Mouse (Mus musculus) left cerebral cortex, adult 11 months (tissue): Measurements from ENCODE around the gene Gabarap.

ENCODE experiments used
- DNase-seq: peaks from one replicate; pipeline ENCODE4 v3.0.0; 2022; ENCODE audit warnings: low spot score

Gabarap gene

DNA sequence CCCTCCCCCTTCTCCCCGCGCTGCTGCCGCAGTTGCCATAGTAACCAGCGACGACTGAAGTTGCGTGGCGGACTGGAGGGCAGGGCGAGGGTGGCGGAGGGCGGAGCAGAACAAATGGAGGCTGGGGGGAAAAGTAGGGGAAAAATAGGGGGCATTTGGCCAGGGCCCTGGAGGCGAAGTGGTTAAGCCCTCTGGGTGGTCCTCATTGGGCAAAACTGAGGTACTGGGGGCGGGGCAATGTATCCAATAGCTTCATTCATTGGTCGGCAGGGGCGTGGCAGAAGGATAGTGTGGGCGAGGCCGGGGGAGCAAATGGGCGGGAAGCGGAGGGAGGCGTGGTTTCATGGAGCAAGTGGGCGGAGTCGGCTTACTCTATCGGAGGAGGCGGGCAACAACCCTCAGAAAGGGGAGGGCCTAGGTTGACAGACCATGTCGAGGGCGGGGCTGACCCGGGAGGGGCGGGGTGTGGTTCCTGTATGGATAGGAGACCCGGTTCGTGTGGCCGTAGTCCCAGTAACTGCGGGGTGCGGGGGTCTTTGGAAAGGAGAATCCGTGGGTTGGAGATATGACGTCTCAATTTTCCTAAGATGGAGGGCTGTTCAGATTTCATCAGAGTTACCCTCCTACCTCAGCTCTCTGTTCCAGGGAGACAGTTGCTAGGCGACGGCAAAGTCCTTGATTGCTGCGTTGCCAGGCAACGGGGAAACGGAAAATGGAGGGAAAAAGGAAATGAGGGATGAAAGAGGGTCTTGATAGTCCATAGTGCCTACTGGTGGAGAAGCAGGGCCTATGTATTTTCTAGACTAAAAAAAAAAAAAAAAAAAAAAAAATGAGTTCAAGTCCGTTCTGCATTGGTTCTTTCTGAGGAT, 30.6 kb downstream of the Gabarap start:
- DNase-seq, result peak; percentile 98

DNA sequence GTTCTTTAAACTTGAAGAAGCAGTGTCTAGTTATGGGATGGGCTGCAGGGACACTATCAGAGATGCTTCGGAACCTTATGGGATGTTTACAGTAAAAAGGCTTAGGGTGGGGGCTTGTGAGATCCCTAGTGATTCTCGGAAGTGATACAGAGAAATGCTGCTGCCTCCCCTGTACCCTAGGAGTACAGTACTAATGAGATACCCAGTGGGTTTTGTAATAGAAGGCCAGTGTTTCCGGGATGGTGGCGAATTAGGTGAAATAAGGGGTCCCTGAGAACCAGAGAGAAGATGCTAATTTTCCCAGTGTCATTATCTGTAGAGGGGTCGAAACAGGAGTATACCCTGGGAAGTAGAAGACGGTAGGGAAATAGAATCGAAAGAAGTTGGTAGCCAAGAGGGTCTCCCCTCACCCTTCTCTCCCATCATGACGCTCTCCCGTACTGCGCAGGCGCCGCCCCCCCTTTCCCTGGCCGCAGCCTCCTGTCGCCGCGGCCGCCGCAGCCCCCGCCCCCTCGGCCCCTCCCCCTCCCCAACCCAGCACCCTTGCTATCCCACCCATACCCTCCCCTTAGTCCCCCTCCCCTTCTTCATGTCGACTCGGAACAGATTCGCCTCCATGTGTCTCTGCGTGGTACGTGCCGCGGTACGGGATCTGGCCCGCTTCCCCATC, 32.7 kb downstream of the Gabarap start:
- DNase-seq, result no peak

DNA sequence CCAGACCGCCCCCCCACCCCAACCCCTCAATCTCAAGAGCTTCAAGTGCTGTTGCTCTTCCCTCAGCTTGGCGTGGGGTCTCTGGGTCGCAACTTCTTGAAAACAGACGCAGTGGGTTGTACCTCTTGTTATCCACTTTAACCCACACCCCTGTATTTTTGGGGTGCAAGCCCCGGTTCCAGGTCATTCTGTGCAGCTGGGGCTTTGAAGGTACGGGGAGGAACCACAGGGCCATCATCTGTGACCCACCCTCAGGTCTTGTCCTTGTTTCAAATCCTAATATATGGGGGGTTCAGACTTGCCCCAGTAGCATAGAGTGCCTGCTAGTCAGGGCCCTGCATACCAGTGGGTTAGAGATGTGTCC, 33.2 kb downstream of the Gabarap start:
- no peak for DNase-seq

DNA sequence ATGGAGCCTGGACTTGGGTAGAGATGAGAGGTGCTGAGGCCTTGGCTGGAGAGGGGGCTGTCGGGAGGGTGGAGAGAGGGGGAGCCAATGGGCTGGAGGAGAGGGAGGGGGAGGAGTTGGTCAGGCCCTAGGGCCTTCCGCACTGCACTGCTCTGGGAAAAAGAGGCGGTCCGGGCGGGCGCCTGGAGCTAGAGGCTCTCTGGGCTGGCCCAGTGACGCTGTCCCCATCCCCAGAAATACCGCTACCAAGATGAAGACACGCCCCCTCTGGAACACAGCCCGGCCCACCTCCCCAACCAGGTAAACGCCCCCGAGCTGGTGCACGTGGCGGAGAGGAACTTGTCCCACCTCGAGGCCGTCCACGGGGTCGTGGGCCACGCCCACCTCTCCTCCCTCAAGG, 35.7 kb downstream of the Gabarap start:
- no peak for DNase-seq

DNA sequence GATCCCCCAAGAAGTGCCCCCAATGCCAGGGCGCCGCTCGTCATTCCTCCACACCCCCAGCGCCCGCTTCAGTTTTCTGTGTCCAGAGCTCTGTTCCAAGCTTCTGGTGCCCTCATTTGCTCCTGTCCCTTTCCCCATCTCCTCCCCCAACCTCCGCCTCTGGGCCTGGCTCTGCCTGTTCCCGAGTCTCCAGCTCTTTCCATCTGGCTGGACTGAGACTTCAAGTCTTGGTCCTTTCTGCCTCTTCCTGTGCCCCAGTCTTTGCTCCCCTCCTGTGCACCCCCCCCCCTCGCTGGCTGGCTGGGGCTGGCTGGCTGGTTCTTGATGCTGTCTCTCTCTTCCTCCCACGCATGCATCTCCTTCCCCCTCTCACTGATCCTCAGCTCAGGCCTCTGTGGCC, 36.5 kb downstream of the Gabarap start:
- DNase-seq, result no peak

DNA sequence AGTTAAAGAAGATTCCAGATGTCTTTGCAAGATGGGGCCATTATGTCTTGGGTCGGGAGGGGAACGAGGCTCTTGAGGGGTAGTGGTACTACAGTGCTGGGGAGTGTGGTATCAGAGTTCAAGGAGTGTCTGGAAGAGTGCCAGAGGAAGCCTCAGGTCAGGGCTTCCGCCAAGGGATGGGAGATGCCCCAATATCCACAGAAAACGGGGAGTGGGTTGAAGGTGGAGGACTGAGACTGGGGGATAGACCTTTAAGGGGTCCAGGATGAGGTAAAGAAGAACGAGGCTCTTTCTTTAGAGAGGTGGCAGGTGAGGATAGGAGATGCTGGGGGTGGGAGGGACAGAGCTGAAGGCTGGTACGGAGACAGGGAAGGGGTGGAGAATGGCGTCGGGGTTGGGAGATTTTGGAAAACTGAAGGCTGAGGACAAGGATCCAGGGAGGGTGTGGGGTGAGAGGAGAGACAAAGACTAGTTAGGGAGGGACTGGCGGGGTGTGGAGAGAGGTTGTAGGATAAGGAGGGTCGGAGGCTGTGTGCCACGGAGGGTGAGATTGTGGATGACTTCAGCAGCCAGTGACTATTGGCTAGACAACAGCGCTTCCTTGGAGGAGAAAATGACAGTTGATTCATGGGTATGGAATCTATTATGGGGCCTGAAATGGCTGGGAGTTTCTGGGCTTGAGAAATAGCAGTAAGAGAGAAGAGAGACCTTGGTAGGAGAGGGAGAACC, 37.6 kb downstream of the Gabarap start:
- no peak for DNase-seq

DNA sequence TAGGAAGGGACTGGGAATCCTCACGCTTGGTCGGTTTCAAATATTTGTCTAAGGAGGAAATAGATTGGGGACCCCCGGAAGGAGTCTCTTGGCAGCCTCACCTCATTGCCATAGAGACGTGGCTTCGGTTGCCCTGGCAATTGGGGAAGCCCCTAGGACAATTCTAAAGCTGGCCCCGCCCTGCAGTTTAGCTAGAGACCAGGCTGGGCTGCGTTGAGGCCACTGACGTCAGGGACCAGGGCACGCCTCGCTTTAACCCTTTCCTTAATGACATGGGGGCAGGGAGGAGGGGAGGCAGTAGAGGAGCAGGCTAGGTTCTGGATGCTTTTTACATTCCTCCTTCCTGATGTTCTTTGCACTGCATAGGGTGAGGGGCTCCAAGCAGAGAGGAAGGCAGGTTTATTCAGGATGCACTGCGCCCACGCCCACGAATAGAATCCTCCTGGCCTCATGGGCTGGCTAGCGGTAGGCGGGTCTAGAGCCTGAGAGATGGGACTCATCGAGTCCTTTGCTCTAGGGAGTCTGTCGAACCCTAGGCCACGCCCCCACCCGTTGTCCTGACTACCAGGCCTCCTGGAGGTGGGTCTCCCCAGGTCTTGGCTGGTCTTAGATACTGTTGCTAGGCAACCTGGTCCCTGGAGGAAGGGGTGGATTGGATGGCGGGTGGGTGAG, 38.3 kb downstream of the Gabarap start:
- peak; percentile 75 for DNase-seq

DNA sequence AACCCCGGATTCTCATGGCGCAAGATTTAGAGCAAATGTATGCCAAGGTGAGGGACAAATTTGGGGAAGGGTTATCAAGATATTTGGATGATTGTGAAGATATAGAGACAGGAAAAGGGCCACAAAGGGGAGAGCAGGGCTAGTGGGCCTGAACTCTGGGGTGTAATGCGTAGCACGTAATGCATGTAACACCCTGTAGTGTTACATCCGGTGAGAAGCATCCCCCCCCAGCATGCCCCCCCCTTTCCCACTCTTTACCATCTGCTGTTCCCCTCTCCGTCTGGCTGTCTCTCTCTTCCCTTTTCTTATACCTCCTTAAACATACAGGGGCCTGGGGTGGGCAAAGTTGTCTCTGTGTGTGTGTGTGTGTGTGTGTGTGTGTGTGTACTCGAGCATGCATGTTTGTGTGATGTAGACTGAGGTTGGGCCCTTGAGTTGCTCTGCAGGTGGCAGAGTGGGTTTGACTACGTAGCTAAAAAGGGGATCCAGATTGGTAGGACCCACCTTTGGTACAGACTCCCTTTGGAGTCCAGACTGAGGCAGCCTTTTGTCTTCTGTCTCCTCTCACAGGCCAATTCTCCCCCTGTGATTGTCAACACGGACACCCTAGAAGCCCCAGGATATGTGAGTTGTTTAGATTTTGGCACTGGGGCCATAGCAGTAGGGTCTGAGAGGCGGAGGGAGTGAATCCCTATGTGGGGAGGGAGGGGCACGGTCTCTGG, 39.0 kb downstream of the Gabarap start:
- no peak for DNase-seq

DNA sequence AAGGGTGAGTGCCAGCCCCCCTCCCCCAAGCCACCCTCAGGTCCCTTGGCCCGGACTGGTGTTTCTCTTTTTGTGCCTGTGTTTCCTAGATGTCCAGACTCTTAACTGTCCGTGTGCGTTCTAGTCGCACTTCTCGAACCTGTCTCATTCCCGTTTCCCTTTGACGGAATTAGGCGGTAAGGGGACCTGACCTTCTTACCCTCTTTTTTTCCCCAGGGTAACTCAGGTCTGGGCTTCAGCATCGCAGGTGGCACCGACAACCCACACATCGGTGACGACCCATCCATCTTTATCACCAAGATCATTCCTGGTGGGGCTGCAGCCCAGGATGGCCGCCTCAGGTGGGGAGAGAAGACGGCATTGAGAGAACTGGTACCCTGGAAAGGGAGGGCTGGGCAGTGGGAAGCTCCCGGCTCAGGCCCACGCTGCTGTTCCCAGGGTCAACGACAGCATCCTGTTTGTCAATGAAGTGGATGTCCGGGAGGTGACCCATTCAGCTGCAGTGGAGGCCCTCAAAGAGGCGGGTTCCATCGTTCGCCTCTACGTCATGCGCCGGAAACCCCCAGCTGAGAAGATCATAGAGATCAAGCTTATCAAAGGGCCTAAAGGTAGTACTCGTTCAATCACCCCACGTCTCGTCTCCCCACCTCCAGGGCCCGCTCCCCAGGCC, 39.8 kb downstream of the Gabarap start:
- no peak for DNase-seq

DNA sequence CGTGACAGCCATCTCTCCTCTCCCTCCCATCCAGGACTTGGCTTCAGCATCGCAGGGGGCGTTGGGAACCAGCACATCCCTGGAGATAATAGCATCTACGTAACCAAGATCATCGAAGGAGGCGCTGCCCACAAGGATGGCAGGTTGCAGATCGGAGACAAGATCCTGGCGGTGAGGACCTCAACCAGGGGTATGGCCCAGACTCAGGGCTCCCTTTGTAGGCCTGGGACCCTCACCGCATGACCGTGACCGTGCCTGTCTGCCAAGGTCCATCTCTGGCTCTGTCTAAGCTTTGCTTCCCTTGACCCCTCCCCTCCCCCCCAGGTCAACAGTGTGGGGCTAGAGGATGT, 40.4 kb downstream of the Gabarap start:
- no peak for DNase-seq

DNA sequence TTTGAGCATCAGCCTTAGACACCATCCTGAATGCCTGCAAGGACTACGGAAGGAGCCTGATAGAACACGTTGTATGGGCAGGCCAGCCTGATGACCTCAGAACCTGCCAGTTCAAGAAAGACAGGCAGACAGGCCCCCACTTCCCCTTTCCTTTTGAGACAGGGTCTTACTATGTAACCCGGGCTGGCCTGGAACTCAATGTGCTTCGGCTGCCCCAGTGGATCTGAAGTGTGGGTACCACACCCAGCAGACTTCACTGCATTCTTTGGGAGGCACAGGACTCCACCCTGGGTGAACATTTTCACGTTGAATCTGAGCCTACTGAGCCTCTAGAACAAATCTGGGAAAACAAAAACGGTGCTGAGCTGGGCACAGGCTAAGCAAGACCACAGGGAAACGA, 47.2 kb downstream of the Gabarap start:
- no peak for DNase-seq

DNA sequence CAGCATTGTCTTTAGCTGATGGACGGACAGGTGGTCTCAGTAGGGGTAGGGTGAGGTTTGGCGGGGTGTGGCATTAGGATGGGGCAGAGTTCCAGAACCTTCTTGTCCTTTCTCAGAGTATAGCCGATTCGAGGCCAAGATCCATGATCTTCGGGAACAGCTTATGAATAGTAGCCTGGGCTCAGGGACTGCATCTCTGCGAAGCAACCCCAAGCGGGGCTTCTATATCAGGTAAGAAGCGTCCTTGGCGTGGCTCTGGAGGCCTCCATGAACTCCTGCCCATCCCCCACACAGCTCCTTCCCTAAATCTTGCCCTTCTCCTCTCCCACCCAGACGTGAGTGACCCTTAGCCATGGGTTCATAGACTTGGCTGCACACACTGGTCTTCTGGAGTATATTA, 48.7 kb downstream of the Gabarap start:
- no peak for DNase-seq

DNA sequence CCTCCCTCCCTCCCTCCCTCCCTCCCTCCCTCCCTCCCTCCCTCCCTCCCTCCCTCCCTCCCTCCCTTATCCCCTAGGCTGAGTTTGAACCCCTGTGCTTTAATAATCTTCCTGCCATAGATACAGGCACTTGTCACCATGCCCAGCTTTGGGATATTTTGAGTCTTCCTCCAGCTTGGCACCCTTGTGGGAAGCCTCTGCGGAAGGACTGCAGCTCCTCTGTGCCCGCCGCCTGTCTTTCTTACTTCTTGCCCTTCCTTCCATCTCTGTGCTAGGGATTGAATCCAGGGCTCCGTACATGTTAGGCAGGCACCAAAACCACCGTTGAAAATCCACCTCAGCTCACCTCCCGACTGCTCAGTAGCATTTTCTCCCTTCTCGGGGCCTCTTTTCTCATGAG, 49.2 kb downstream of the Gabarap start:
- no peak for DNase-seq

DNA sequence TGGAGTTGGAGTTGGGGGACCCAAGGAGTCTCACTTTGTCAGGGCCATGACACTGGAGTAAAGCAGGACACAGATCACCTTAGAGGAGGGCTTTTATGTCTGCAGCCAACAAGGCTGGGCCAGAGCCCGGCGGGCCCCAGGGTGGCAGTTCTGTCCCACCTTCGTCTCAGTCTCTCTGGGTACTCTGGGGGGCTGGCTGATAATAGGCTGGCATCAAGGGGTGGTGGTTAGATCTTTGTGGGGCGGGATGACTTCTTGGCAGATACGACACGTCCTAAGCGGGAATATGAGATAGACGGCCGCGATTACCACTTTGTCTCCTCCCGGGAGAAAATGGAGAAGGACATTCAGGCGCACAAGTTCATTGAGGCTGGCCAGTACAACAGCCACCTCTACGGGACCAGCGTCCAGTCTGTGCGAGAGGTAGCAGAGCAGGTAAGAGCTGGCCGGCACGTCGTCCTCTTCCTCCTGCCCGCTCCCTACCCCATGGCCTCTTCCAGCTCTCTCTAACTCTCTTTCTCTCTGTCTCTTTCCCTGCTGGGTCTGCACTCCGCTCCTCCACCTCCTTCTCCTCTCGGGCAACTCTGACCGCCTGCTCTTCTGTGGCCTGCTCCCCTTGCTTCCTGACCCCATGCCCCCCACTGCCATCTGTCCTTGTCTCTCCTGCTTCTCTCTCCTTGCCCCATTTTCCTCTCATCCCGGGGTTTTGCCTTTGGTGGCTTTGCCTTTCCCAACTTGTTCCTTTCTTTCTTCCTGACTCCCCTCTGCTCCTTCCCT, 51.6 kb downstream of the Gabarap start:
- no peak for DNase-seq

DNA sequence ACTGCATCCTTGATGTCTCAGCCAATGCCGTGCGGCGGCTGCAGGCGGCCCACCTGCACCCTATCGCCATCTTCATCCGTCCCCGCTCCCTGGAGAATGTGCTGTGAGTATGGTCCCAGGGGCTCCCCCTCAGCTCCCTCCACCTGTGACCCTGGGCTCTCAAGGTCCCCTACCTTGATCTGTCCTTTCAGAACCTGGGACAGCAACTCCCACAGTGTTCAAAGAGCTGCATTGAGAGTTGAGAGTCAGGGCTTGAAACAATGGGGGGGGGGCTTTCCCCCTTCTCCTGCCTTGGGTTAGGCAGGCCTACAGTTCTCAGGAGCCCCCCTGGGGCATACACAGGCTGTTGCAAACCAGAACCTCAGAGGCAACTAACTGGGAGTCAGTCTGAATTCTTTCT, 52.7 kb downstream of the Gabarap start:
- DNase-seq, result no peak
